Mouse (Mus musculus): Measurements from ENCODE around the gene Ptx3.

DNA sequence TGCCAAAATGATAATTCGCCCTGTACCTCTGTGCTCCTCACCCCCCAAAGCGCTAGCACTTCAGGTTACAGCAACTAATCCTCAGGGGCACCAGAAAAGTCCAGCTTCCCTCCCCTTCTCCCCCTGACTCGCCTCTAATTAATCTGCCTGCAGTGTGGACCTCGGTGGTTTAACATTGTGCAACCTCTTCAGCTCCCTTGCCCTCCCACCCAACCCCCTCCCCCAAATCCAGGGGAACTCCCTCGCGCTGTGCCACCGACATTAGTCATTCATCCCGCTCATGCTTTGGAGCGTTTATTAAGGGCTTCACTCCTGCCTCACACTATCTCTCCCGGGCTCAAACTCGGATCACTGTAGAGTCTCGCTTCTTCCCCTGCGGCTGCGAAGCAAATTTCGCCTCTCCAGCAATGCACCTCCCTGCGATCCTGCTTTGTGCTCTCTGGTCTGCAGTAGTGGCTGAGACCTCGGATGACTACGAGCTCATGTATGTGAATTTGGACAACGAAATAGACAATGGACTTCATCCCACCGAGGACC lies at the start of gene Ptx3:
- TF ChIP-seq POLR2A (IDR thresholded peaks at IDR 0.05; ENCODE audit: borderline replicate concordance, insufficient read depth, low read length) (no peak), CTCF (IDR thresholded peaks at IDR 0.05; ENCODE audit: borderline replicate concordance, insufficient read depth, low read depth, low read length) (no peak)

Data from cerebellum, adult 2 months (tissue).